Mouse (Mus musculus): ENCODE results near the gene Neurl2. TPM values are rescaled to one million over a fixed set of nuclear protein-coding genes. Genes with fewer than 3 reads are reported as not detected.
"Not testable (repeated sequence)": the region's sequence is repeated elsewhere in the genome, so short reads cannot be mapped to it uniquely, and the experiment has no call there.

Neurl2 gene
- polyA plus RNA-seq, 1 experiment from 2014 or later, result 5.8 TPM

GRCm38 (mm10) chr2:164806614-164807013, 26.6 kb downstream of the Neurl2 start:
- 76% methylated on average over 7 of the region's 7 CpGs for WGBS
- Histone ChIP-seq H3K4me2 (no peak overlapping the region), H3K27ac (no peak overlapping the region), H3K27me3 (no peaks in the 10 kb centered on the region), H3K4me1 (peaks cover 20% of the 10 kb centered on the region), H3K36me3 (peaks cover 14% of the 10 kb centered on the region; the same call in 1 of the 2 replicates), H3K9me3 (no peaks in the 10 kb centered on the region), H3K9ac (no peak overlapping the region), H3K4me3 (no peak overlapping the region)
- no peak for ATAC-seq (ENCODE audit: insufficient number of reproducible peaks, low FRiP score, low TSS enrichment, low read depth)

GRCm38 (mm10) chr2:164805332-164805718, 27.9 kb downstream of the Neurl2 start:
- WGBS, result 1% methylated on average over 21 of the region's 21 CpGs
- no peak for ATAC-seq (ENCODE audit: insufficient number of reproducible peaks, low FRiP score, low TSS enrichment, low read depth)
- peak overlapping the region; percentile 79 for H3K9ac ChIP-seq
- peaks cover 20% of the 10 kb centered on the region for H3K4me1 ChIP-seq
- peak overlapping the region; percentile 88 for H3K4me2 ChIP-seq
- peaks cover 23% of the 10 kb centered on the region for H3K36me3 ChIP-seq
- H3K9me3 ChIP-seq, result no peaks in the 10 kb centered on the region
- H3K27ac ChIP-seq, result peak overlapping the region; percentile 81
- peak overlapping the region; percentile 87 for H3K4me3 ChIP-seq
- no peaks in the 10 kb centered on the region for H3K27me3 ChIP-seq

GRCm38 (mm10) chr2:164804533-164805331, 28.5 kb downstream of the Neurl2 start, which contains the start of the genes Acot8 and Zswim3:
Acot8 (minus strand) TSS chr2:164804882.
Zswim3 (plus strand) TSS chr2:164805098.
- WGBS, result under 1% methylated on average over 47 of the region's 47 CpGs
- H3K36me3 ChIP-seq, result peaks cover 28% of the 10 kb centered on the region
- peak within 1 kb of the TSS; percentile 87 for H3K4me3 ChIP-seq
- H3K4me2 ChIP-seq, result peak within 1 kb of the TSS; percentile 88
- peak within 1 kb of the TSS; percentile 79 for H3K9ac ChIP-seq
- no peaks in the 10 kb centered on the region for H3K27me3 ChIP-seq
- H3K27ac ChIP-seq, result peak within 1 kb of the TSS; percentile 82
- H3K4me1 ChIP-seq, result peaks cover 20% of the 10 kb centered on the region
- no peaks in the 10 kb centered on the region for H3K9me3 ChIP-seq
- ATAC-seq (ENCODE audit: insufficient number of reproducible peaks, low FRiP score, low TSS enrichment, low read depth), result peak; percentile 94

GRCm38 (mm10) chr2:164803921-164804313, 29.3 kb downstream of the Neurl2 start:
- H3K9ac ChIP-seq, result peak overlapping the region; percentile 73; the same call in 1 of the 2 replicates
- 61% methylated on average over 1 of the region's 1 CpGs for WGBS
- peak overlapping the region; percentile 82; the same call in 1 of the 2 replicates for H3K27ac ChIP-seq
- H3K27me3 ChIP-seq, result no peaks in the 10 kb centered on the region
- peaks cover 31% of the 10 kb centered on the region for H3K36me3 ChIP-seq
- H3K4me1 ChIP-seq, result peaks cover 20% of the 10 kb centered on the region
- no peak for ATAC-seq (ENCODE audit: insufficient number of reproducible peaks, low FRiP score, low TSS enrichment, low read depth)
- peak overlapping the region; percentile 58 for H3K4me2 ChIP-seq
- no peaks in the 10 kb centered on the region for H3K9me3 ChIP-seq
- peak overlapping the region; percentile 87 for H3K4me3 ChIP-seq

- H3K36me3 ChIP-seq, result peaks cover 33% of the 10 kb centered on the region
- H3K9ac ChIP-seq, result peak overlapping the region; percentile 73; the same call in 1 of the 2 replicates
- H3K27me3 ChIP-seq, result no peaks in the 10 kb centered on the region
- H3K4me3 ChIP-seq, result peak overlapping the region; percentile 87
- peak overlapping the region; percentile 58 for H3K4me2 ChIP-seq
- ATAC-seq (ENCODE audit: insufficient number of reproducible peaks, low FRiP score, low TSS enrichment, low read depth), result no peak
- peaks cover 20% of the 10 kb centered on the region for H3K4me1 ChIP-seq
- H3K9me3 ChIP-seq, result no peaks in the 10 kb centered on the region
- 85% methylated on average over 16 of the region's 16 CpGs for WGBS
- H3K27ac ChIP-seq, result no peak overlapping the region
Measured at GRCm38 (mm10) chr2:164803201-164803920, 29.9 kb downstream of the Neurl2 start.

GRCm38 (mm10) chr2:164800252-164801004, 32.8 kb downstream of the Neurl2 start:
- Histone ChIP-seq H3K27me3 (no peaks in the 10 kb centered on the region), H3K9ac (no peak overlapping the region), H3K4me3 (no peak overlapping the region), H3K4me1 (peaks cover 14% of the 10 kb centered on the region), H3K27ac (no peak overlapping the region), H3K36me3 (peaks cover 50% of the 10 kb centered on the region), H3K9me3 (no peaks in the 10 kb centered on the region), H3K4me2 (no peak overlapping the region)
- no peak for ATAC-seq (ENCODE audit: insufficient number of reproducible peaks, low FRiP score, low TSS enrichment, low read depth)
- 88% methylated on average over 13 of the region's 13 CpGs for WGBS

- WGBS, result 84% methylated on average over 6 of the region's 6 CpGs
- not testable (repeated sequence) for H3K4me3 ChIP-seq; H3K4me2 ChIP-seq; ATAC-seq (ENCODE audit: insufficient number of reproducible peaks, low FRiP score, low TSS enrichment, low read depth); H3K9me3 ChIP-seq; H3K4me1 ChIP-seq; H3K27ac ChIP-seq; H3K9ac ChIP-seq; H3K27me3 ChIP-seq
- peaks cover 65% of the 10 kb centered on the region for H3K36me3 ChIP-seq
Measured at GRCm38 (mm10) chr2:164798554-164798953, 34.7 kb downstream of the Neurl2 start.

GRCm38 (mm10) chr2:164795868-164796267, 37.4 kb downstream of the Neurl2 start:
- WGBS, result 73% methylated on average over 4 of the region's 4 CpGs
- H3K9ac ChIP-seq, result no peak overlapping the region
- H3K4me3 ChIP-seq, result no peak overlapping the region
- no peaks in the 10 kb centered on the region for H3K27me3 ChIP-seq
- H3K36me3 ChIP-seq, result peaks cover 78% of the 10 kb centered on the region
- ATAC-seq (ENCODE audit: insufficient number of reproducible peaks, low FRiP score, low TSS enrichment, low read depth), result no peak
- no peaks in the 10 kb centered on the region for H3K4me1 ChIP-seq
- no peaks in the 10 kb centered on the region for H3K9me3 ChIP-seq
- no peak overlapping the region for H3K27ac ChIP-seq
- no peak overlapping the region for H3K4me2 ChIP-seq

GRCm38 (mm10) chr2:164794293-164794692, 39.0 kb downstream of the Neurl2 start:
- Histone ChIP-seq H3K4me3 (no peak overlapping the region), H3K4me1 (no peaks in the 10 kb centered on the region), H3K27me3 (no peaks in the 10 kb centered on the region), H3K4me2 (no peak overlapping the region), H3K36me3 (peaks cover 72% of the 10 kb centered on the region), H3K9me3 (no peaks in the 10 kb centered on the region), H3K9ac (no peak overlapping the region), H3K27ac (no peak overlapping the region)
- no peak for ATAC-seq (ENCODE audit: insufficient number of reproducible peaks, low FRiP score, low TSS enrichment, low read depth)
- WGBS, result 25% methylated on average over 5 of the region's 5 CpGs

GRCm38 (mm10) chr2:164793772-164794171, 39.5 kb downstream of the Neurl2 start:
- Histone ChIP-seq H3K27me3 (no peaks in the 10 kb centered on the region), H3K4me2 (no peak overlapping the region), H3K4me3 (no peak overlapping the region), H3K9me3 (no peaks in the 10 kb centered on the region), H3K36me3 (peaks cover 71% of the 10 kb centered on the region), H3K9ac (no peak overlapping the region), H3K27ac (no peak overlapping the region; the same call in 1 of the 2 replicates), H3K4me1 (peaks cover under 1% of the 10 kb centered on the region; the same call in 1 of the 2 replicates)
- no peak for ATAC-seq (ENCODE audit: insufficient number of reproducible peaks, low FRiP score, low TSS enrichment, low read depth)
- 88% methylated on average over 2 of the region's 2 CpGs for WGBS

- Histone ChIP-seq H3K4me1 (peaks cover 6% of the 10 kb centered on the region), H3K9ac (no peak overlapping the region), H3K36me3 (peaks cover 72% of the 10 kb centered on the region), H3K9me3 (no peaks in the 10 kb centered on the region), H3K27ac (no peak overlapping the region; the same call in 1 of the 2 replicates), H3K4me2 (no peak overlapping the region), H3K4me3 (no peak overlapping the region), H3K27me3 (no peaks in the 10 kb centered on the region)
- WGBS, result 82% methylated on average over 3 of the region's 3 CpGs
- ATAC-seq (ENCODE audit: insufficient number of reproducible peaks, low FRiP score, low TSS enrichment, low read depth), result no peak
Measured at GRCm38 (mm10) chr2:164793236-164793635, 40.0 kb downstream of the Neurl2 start.
